Mouse (Mus musculus): ENCODE data around the gene Slain2.
"Not testable (repeated sequence)": the region's sequence is repeated elsewhere in the genome, so short reads cannot be mapped to it uniquely, and the experiment has no call there.

Slain2 gene

DNA sequence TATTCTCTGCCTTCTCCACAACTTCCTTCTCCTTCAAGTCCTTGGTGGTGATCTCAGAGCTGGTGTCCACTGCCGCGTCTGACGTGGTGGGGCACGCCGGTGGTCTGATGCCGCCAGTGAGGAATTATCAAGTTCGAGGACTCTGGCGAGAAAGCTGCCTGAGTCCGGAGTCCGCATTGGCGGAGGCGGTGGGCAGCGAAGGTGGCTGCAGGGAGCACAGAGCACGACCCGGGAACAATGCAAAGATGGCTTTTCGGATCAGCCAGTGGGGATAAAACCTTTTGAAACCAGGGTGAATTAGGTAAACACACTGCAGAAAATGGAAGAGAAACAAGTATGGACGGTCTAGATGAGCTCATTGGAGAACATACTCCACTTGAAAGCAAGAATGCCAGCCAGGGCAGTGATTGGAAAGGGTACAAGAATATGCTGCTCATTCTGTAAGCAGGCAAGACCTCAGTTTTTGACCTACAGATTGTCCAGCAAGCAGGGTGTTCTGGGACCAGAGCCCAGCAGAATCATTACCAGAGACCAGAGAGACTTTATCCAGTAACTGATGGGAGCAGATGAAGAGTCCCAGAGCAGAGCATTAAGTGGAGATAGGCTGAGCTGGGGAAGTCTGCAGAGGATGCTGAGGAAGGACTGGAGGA lies 19.0 kb downstream of the Slain2 start:
- in situ Hi-C loops (cut with MboI; ENCODE audit: unreplicated experiment in 2 of 2), result no loop called here

DNA sequence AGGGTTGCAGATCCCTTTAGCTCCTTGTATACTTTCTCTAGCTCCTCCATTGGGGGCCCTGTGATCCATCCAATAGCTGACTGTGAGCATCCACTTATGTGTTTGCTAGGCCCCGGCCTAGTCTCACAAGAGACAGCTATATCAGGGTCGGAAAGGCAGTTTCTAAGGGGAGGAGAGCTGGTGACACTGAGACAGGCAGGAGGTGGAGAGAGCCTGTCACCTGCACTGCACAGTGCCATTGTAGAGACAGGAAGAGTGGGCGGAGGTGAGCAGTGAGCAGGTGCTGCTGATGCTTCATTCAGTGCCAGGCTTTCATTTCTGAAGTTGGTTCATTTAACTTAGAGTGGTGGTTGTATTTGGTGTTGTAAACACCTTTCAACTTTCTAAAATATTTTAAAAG lies 24.3 kb downstream of the Slain2 start:
- in situ Hi-C loops (cut with MboI; ENCODE audit: unreplicated experiment in 2 of 2), result not testable (repeated sequence)

DNA sequence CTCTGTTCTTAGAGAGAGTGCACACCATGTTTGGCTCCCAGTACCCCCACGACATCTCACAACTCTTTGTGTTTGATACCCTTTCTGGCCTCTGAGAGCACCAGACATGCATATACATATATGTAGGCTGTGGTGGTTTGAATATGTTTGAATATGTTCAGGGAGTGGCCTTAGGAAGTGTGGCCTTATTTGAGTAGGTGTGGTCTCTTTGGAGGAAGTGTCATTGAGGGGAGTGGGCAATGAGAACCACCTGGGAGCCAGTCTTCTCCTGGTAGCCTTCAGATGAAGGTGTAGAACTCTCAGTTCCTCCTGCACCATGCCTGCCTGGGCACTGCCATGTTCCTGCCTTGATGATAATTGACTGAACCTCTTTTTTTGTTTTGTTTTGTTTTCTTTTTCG lies 25.2 kb downstream of the Slain2 start:
- in situ Hi-C loops (cut with MboI; ENCODE audit: unreplicated experiment in 2 of 2), result no loop called here

DNA sequence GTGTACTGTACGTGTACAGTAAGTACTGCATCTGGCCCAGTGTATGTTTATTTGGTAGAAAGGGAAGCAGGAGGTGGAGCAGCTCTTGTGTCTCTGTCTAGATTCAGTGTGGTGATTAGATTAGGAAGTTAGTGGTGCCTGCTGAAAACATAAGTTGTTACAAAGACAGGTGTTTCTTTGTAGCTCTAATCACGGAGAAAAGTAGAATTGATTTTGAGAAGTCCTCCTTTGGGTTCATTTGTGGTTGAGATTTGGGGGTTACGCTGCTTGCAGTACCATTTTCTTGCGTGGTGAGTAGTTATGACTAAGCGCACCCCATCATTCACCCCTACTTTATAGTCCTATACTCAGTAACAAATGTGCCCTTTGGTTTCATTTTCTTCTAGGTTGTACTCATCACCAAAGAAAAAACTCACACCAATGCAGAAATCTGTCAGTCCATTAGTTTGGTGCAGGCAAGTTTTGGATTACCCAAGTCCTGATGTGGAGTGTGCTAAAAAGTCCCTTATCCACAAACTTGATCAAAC lies 26.9 kb downstream of the Slain2 start:
- in situ Hi-C loops (cut with MboI; ENCODE audit: unreplicated experiment in 2 of 2), result no loop called here

DNA sequence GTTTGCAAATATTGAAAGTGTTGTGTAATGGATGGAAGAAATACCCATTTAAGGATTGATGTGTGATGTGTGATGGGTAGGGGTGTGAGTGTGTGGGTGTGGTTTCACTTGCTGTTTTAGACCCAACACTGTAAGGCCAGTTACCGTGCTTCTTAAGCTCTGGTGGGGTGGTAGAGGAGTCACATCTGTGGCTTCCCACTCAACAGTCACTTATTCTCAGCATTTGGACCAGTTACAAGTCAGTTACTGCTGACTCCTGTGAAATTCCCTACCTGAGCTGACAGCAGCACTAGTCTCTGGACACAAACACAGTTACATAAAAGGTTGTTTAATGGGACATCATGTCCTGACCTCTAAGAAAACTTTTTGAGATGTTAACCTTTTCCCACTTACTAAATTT lies 34.0 kb downstream of the Slain2 start:
- in situ Hi-C loops (cut with MboI; ENCODE audit: unreplicated experiment in 2 of 2), result no loop called here

DNA sequence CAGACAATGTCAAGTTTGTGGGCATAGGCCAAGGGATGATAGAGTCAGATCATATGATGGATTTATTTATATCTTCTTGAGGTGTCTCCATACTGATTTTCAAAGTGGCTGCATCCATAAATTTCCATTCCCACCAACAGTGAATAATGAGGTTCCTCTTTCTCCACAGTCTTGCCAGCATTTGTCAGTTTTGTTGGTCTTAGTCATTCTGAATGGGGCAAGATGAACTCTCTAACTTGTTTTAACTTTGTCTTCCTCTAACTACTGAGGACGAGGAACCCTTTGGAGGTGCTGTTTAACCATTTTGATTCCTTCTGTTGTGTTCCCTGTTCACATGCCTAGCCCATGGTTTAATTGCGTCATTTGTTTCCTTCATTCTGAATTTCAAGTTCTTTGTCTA lies 36.1 kb downstream of the Slain2 start:
- in situ Hi-C loops (cut with MboI; ENCODE audit: unreplicated experiment in 2 of 2), result no loop called here

DNA sequence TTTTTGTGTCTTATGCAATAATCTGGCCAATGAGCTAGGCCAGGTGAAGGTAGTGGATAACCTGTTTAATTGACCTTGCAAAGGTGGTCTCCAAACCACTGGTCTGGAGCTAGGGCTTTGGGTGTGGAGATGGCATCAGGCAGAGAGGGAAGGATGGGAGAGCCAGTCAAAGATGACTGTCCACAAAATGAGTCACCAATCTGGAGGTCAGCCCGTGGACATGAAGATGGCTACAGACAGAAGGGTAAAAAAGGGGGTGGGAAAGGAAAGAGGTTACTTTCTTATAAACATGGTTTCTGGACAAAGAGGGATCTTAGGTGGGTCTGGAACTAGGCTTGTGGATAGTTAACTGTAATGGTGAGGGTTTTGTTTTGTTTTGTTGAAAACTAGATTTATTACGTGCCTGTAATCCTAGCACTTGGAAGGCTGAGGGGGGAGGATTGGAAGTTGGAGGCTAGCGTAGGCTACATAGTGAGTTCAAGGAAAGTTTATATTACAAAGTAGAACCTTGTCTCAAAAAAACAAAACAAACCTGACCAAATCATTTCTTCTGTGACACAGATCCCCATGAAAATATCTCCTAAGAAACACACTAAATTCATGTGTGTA lies 40.0 kb downstream of the Slain2 start:
- in situ Hi-C loops (cut with MboI; ENCODE audit: unreplicated experiment in 2 of 2), result no loop called here

DNA sequence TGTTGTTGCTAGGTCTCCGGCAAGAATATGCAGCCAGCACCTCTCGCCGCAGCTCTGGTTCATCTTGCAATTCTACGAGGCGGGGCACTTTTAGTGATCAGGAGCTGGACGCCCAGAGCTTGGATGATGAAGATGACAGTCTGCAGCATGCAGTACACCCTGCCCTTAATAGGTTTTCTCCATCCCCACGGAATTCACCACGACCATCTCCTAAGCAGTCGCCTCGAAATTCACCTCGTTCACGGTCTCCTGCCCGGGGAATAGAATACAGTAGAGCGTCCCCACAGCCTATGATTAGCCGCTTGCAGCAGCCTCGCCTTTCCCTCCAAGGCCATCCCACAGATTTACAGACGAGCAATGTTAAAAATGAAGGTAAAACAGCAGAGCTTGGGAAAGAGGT lies 43.2 kb downstream of the Slain2 start:
- in situ Hi-C loops (cut with MboI; ENCODE audit: unreplicated experiment in 2 of 2), result no loop called here

DNA sequence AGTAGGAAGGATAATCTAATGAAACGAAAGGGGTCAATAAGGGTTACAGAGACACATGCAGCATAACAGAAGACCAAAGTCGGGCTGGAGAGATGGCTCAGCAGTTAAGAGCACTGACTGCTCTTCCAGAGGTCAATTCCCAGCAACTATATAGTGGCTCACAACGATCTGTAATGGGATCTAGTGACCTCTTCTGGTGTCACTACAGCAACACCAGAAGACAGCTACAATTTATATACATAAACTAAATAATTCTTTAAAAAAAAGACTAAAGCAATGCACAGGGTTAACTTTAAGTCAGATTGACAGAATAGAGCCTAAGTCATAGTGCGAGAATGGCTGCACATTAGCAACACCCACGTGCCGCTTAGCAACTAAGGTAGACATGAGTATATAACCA lies 46.0 kb downstream of the Slain2 start:
- in situ Hi-C loops (cut with MboI; ENCODE audit: unreplicated experiment in 2 of 2), result no loop called here

DNA sequence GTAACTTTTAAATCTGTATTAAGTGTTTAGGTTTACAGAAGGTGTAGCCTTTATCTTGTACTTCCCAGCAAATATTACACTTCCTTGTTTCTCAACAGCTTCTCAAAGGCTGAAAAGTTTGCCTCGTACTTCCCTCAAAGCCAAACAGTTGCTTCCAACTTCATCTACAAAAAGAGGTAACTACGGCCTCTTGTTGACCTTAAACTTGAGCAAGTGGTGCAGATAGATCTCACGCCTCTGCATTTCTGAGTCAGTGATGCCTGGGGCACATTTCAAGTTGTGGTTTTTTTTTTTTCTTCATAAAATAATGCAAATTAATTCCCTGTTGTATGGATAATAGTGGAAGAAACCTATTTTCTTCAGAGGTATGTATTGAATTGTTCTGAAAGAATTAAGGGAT lies 51.6 kb downstream of the Slain2 start:
- in situ Hi-C loops (cut with MboI; ENCODE audit: unreplicated experiment in 2 of 2), result no loop called here

DNA sequence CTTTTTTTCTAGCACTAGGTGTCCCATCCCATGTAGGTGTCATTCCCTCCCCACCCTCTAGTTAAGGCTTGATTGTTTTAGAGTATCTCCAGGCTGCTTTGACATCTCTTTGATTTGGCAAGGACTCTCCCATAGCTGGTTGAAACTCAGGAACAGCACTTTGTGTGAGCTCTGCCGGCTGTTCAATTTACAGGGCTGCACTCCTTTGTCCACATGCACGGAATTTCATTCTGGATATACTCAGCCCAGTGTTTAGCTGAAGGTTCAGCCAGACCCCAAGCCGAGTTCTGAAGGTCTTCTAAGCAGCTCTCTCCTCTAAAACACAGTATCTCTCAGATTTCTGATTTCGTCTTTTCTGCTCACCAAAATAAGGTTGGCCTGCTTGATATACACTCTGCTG lies 58.3 kb downstream of the Slain2 start:
- in situ Hi-C loops (cut with MboI; ENCODE audit: unreplicated experiment in 2 of 2), result no loop called here

DNA sequence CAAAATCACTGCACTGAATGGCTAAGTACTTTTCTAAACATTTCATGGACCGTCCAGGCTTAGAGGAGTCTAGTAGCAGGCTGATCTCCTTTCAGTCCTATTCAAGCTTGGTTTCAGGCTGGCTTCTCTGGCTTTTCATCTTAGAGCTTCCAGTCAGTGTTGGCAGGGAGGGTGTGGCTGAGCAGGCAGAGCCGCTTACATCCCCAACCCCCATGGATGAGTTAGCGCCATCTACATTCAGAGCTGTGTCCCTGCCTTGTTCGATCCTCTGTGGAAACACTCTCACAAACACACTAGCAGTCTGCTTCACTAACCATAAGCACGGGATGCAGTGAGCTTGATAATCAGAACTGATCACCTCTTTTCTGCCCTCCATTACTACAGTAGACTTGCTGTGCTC lies 58.8 kb downstream of the Slain2 start:
- in situ Hi-C loops (cut with MboI; ENCODE audit: unreplicated experiment in 2 of 2), result no loop called here

DNA sequence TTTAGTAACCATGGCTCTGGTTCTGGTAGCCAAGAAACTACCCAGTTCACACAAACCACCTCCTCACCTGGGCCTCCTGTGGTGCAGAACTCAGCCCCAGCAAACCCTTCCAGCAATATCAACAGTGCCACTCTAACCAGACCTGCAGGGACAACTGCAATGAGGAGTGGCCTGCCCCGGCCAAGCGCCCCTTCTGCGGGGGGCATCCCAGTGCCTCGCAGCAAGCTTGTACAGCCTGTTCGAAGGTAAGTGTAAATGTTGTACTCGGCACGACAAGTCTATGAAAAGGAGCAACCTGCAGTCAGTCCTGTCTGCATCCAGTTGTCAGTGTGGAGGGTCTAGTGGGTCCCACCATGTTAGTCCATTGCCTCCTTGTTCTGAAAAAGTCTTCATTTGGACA lies 60.5 kb downstream of the Slain2 start, which contains the start of gene Gm10135:
TSS of gene Gm10135 (minus strand) at position 101 of the 400 bp plus-strand sequence.
- in situ Hi-C loops (cut with MboI; ENCODE audit: unreplicated experiment in 2 of 2), result loop anchor here (25.0 kb wide), 3 partner anchors 612 to 663 kb away; partner anchors contain the start of genes Lrrc66 (in 1 of the 2) and Sgcb (in 1 of the 2)

DNA sequence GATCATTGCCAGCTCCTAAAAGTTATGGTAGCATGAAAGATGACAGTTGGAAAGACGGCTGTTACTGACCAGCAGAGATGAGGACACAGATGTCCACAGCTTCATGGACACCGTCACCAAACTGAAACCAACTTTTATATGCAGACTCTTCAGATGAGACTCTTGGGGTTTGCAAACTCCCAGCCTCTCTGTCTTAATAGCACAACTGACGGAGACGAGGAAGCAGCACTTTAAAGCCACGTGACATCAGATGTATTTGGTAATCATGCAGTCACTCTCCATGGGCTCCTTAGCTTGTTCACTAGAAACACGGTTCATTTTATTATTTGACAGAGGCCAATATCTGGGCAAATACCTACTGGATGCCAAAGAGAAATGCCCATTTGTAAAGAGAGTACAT lies 61.9 kb downstream of the Slain2 start:
- in situ Hi-C loops (cut with MboI; ENCODE audit: unreplicated experiment in 2 of 2), result loop anchor here (25.0 kb wide), 3 partner anchors 614 to 661 kb away; partner anchors contain the start of genes Lrrc66 (in 1 of the 2) and Sgcb (in 1 of the 2)

DNA sequence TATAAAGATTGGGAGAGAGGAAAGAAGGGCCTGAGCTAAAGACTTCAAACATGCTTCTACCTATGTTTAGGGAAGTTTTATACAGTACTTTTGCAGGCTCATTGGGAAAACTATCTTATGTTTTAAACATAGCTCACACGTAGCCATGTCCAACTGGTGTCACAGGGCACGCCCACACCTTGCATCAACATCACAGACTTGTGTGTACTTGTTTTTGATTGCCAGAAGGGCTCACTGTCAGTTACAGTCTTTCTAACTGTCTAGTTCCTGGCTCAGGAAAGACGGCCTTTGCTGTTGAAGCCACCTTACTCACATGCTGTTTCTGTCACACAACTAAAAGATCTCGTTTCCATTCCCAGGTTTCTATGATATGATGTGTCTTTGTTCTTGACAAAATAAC lies 62.4 kb downstream of the Slain2 start:
- in situ Hi-C loops (cut with MboI; ENCODE audit: unreplicated experiment in 2 of 2), result loop anchor here (25.0 kb wide), 3 partner anchors 614 to 661 kb away; partner anchors contain the start of genes Lrrc66 (in 1 of the 2) and Sgcb (in 1 of the 2)

DNA sequence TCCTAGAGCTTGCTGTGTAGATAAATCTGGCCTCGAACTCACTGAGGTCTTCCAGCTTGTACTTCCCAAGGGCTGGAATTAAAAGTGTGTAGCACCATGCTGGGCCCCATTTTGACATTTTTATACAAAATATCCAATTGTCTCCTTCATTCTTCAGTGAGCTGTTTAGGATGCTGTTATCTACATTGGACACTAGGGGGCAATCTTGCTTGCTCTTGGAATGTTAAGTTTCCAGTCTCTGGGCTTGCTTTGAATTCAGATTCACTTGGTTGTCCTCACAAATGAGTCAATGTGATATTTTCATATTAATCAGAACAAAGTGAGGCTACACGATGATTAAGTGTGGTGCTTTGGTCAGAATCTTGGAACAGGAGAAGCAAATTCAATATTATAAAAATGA lies 70.0 kb downstream of the Slain2 start:
- in situ Hi-C loops (cut with MboI; ENCODE audit: unreplicated experiment in 2 of 2), result loop anchor here (5.0 to 25.0 kb wide), 5 partner anchors 398 to 653 kb away; partner anchors contain the start of genes Lrrc66 (in 2 of the 2) and Sgcb (in 1 of the 2)

DNA sequence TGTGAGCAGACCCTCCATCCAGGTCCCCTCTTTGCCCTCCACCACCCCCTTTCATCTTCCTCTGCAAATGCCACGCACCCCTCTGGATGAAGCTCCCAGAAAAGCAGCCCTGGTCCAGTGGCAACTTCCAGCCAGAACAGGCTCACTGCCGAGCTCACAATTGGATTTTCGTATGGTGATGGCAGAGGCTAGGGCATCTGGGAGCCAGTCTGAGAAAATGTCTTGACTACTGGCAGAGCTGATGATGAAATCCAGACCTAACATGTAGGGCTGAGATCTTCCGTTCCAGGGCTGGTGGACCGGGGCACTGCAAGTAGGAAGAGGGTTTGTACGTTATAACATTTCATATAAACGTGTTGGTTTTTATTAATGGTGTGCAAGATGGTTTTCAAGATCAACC lies 73.7 kb downstream of the Slain2 start:
- in situ Hi-C loops (cut with MboI; ENCODE audit: unreplicated experiment in 2 of 2), result loop anchor here (5.0 to 25.0 kb wide), 5 partner anchors 395 to 650 kb away; partner anchors contain the start of genes Lrrc66 (in 2 of the 2) and Sgcb (in 1 of the 2)

DNA sequence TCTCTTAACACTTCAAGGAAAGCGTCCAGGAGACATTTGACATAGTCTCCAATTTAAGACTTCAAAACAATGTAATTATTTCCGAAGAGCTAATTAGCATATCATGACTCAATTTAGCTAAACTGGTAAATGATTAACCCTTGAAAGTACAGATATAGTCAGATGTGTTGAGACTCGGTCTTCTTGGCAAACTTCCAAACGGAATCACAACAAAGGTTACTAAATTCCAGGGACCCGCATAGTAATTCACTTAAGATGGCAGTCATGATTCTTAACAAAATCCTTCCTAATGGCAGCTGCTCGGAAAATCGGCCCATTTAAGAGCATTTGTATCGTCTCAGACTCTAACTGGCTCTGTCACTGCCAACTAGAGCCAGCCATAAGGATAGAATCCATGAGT lies 75.7 kb downstream of the Slain2 start:
- in situ Hi-C loops (cut with MboI; ENCODE audit: unreplicated experiment in 2 of 2), result loop anchor here (5.0 to 25.0 kb wide), 5 partner anchors 393 to 652 kb away; partner anchors contain the start of genes Lrrc66 (in 2 of the 2) and Sgcb (in 1 of the 2)

DNA sequence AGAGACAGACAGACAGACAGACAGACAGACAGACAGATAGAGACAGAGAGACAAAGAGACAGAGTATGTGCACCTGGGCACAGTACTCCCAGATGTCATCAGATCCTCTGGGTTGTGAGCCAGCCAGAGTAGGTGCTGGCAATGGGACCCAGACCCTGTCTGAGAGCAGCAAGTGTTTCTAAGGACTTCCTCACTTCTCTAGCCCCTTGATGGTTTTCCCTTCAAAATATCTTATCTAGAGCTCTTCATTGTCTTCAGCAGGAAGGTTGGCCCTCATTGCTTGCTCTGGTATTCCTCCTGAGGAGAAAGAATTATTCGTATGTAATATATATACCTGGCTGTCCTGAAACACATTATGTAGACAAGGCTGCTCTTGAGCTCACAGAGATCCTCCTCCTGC lies 78.4 kb downstream of the Slain2 start:
- in situ Hi-C loops (cut with MboI; ENCODE audit: unreplicated experiment in 2 of 2), result loop anchor here (25.0 kb wide), 3 partner anchors 630 to 655 kb away; partner anchors contain the start of genes Lrrc66 (in 1 of the 2) and Sgcb (in 1 of the 2)

DNA sequence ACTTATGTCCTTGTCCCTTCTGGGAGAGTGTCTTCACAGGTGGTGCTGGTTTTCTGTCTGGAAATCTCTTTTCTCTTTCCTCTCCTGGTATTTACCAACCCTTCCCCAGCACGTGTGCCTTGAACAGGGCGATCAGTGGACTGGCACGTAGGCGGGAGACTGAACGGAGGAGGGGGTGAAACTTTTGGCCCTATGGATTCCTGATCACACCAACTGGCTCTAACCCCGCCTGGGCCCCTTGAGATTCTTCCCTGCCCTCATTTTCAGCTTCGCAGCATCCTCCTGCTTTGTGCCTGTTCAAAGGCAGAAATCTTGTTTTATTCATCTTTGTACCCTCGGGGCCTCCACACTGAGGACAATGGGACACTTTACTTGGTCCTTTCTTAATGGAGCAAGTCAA lies 80.3 kb downstream of the Slain2 start:
- in situ Hi-C loops (cut with MboI; ENCODE audit: unreplicated experiment in 2 of 2), result loop anchor here (25.0 kb wide), 3 partner anchors 632 to 657 kb away; partner anchors contain the start of genes Lrrc66 (in 1 of the 2) and Sgcb (in 1 of the 2)

DNA sequence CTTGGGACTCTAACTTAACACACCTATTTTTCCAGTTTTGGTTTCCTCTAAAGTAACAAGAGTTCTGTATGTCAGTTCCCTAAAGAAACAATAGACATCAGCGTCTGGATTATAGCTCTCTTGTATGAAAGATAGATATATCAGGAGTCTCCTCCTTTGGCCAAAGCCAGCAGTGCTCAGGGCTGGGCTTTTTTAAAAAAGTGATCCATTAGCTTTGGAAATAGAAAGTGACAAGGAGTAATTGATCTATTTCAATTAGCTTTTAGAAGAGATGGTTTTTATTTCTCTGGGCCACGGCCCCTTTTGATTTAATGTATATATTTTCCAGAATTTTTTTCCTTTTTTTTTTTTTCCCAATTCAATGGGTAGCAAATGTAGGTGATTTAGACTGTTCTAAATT lies 80.8 kb downstream of the Slain2 start:
- in situ Hi-C loops (cut with MboI; ENCODE audit: unreplicated experiment in 2 of 2), result loop anchor here (25.0 kb wide), 3 partner anchors 633 to 658 kb away; partner anchors contain the start of genes Lrrc66 (in 1 of the 2) and Sgcb (in 1 of the 2)
